Mouse (Mus musculus): ENCODE data around the gene Ptch1. TPM values are rescaled to one million over a fixed set of nuclear protein-coding genes. Genes with fewer than 3 reads are reported as not detected.
A peak's percentile ranks its signal among the peaks of the same experiment; 100 is the strongest.

The Ptch1 gene
- polyA plus RNA-seq, 1 experiment from 2014 or later, result 21.9 TPM

DNA sequence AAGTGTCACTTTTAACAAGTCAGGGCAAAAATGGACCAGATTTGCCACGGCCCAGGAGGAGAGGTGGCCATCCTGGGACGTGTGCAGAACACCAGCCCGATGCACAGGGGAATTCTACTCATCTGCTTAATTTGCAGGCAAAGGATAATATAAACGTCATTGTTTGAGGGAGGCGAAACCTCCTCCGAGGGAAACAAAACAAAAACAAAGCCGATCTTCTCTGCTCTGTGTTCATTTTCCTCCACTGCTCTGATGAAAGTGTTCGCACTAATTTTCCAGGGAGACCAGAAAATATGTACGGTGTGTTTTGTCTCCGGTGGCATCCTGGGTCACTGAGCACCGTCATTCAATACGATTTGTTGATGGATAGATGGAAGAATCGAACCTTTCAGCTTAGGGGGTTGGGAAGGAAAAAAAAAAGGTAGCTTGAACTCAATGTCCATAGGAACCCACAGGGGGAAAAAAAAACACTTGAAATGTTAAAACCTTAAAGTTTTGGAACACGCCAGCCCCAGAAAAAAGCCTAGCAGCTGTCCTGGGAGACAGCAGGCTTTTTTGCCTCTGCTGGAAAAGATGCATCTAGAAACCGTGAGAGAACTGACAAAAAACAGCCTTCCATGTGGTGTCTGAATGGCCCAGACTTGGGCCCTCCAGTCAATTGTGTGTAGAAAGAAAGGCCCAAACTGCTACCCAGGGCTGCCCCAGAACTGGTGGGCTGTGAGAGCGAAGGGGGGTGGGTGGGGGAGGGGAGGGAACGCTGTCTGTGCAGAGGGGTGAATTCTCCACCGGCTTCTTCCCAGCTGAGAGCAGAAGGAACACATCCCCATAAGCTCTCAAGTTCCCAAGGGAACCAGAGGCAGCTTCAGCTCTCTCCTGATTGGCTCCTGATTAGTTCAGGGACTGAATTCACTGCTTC is 86.3 kb downstream of the Ptch1 start:
- 0 out of 2 replicates have a peak overlapping the region, but pooled peaks have one; percentile 7 for H3K4me3 ChIP-seq (replicated peaks)
- H3K27me3 ChIP-seq, result no peaks in the 10 kb centered on the region; the same call in 1 of the 2 replicates
- H3K4me2 ChIP-seq (replicated peaks), result peak overlapping the region; percentile 15
- no peaks in the 10 kb centered on the region for H3K36me3 ChIP-seq
- no peak for ATAC-seq (ENCODE audit: insufficient number of reproducible peaks, low FRiP score, low TSS enrichment, low read depth)
- no peak overlapping the region for H3K27ac ChIP-seq (replicated peaks)
- WGBS, result 19% methylated on average over 18 of the region's 18 CpGs
- H3K4me1 ChIP-seq, result 0 out of 2 replicates have a peak, but pooled peaks cover 9% of the 10 kb centered on the region
- no peak overlapping the region for H3K9ac ChIP-seq
- no peaks in the 10 kb centered on the region for H3K9me3 ChIP-seq (replicated peaks)

DNA sequence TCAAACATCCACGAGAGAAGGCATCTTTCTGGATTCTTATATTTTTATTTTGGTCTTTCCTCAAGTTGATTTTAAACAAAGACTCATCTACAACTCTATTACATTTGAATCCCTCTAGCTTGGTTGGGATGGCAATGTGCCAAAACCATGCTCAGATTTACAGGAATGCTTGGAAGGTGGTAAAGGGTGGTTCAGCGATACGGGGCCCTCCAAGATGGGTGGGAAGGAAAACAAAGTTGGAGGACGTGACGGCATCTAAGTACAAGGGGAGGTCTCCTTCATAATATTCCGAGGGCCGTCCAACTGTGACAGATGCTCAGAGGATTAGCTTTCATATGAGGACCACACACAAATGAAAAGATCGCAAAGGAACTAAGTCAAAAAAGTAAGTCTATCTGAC is 98.0 kb downstream of the Ptch1 start:
- 0 out of 2 replicates have a peak, but pooled peaks cover 3% of the 10 kb centered on the region for H3K4me1 ChIP-seq
- no peak for ATAC-seq (ENCODE audit: insufficient number of reproducible peaks, low FRiP score, low TSS enrichment, low read depth)
- no peaks in the 10 kb centered on the region for H3K9me3 ChIP-seq (replicated peaks)
- no peaks in the 10 kb centered on the region for H3K36me3 ChIP-seq
- no peak overlapping the region for H3K27ac ChIP-seq (replicated peaks)
- no peak overlapping the region for H3K4me2 ChIP-seq (replicated peaks)
- whole genome bisulfite sequencing, result 46% methylated on average over 8 of the region's 8 CpGs
- H3K27me3 ChIP-seq, result no peaks in the 10 kb centered on the region
- H3K9ac ChIP-seq, result no peak overlapping the region
- no peak overlapping the region for H3K4me3 ChIP-seq (replicated peaks)

Other genes starting within 250 kb of the Ptch1 start
- 22.8 and 22.9 TPM in 2 replicates for gene Fancc, start 76.3 kb downstream of the Ptch1 start, polyA plus RNA-seq (2015; fragmentation: Nextera tagmentation; extraction: Ambion mirVana)
- gene Ercc6l2, start 241.6 kb upstream of the Ptch1 start, polyA plus RNA-seq (2015; fragmentation: Nextera tagmentation; extraction: Ambion mirVana), result 22.2 and 25.0 TPM in 2 replicates

All from embryonic facial prominence, embryonic 15.5 days (tissue).